Mouse (Mus musculus) heart, embryonic 16.5 days (tissue): ENCODE measurements around the gene Tex44. TPM values are rescaled to one million over a fixed set of nuclear protein-coding genes. Genes with fewer than 3 reads are reported as not detected.

Source experiments
- ATAC-seq: fragments of 200-750 bp; cut with Nextera tagmentation; replicated peaks from 2 replicates; pipeline ENCODE4 v1.8.0; 2017; ENCODE audit warnings: moderate number of reproducible peaks; ENCODE audit not compliant: insufficient read depth, low FRiP score; ENCODE audit errors: extremely low read depth
- H3K27ac ChIP-seq: fragments of 300-500 bp; sonication (generic); 2 replicates; pipeline ENCODE4 v1.5.1; 2014; ENCODE audit warnings: mild to moderate bottlenecking, low read length, control low read depth, moderate library complexity
- H3K27me3 ChIP-seq: fragments of 300-500 bp; sonication (generic); 2 replicates; pipeline ENCODE4 v1.6.1; 2014; ENCODE audit warnings: low read length, mixed read lengths; ENCODE audit not compliant: control insufficient read depth, insufficient read depth
- H3K36me3 ChIP-seq: fragments of 300-500 bp; sonication (generic); 2 replicates; pipeline ENCODE4 v1.6.1; 2014; ENCODE audit not compliant: control insufficient read depth, insufficient read depth
- H3K4me1 ChIP-seq: fragments of 300-500 bp; sonication (generic); 2 replicates; pipeline ENCODE4 v1.6.1; 2014; ENCODE audit warnings: low read length, mixed read lengths; ENCODE audit not compliant: control insufficient read depth, insufficient read depth
- H3K4me2 ChIP-seq: fragments of 300-500 bp; sonication (generic); 2 replicates; pipeline ENCODE4 v1.6.1; 2014; ENCODE audit warnings: low read depth, mild to moderate bottlenecking, control low read depth, low read length
- H3K4me3 ChIP-seq: fragments of 300-500 bp; sonication (generic); 2 replicates; pipeline ENCODE4 v1.5.1; 2014; ENCODE audit warnings: mild to moderate bottlenecking, control low read depth, low read length
- H3K9ac ChIP-seq: fragments of 300-500 bp; sonication (generic); 2 replicates; pipeline ENCODE4 v1.6.1; 2014; ENCODE audit warnings: low read length, control low read depth
- H3K9me3 ChIP-seq: fragments of 300-500 bp; sonication (generic); replicated peaks from 2 replicates; pipeline ENCODE4 v1.6.1; 2016; ENCODE audit warnings: low read length; ENCODE audit not compliant: control insufficient read depth
- WGBS: fragments of 180-500 bp; shearing (Covaris S2); extraction: QIAGEN DNeasy Blood & Tissue Kit; methylation state at CpG from one replicate; pipeline ENCODE4 v1.1.7; 2014; 5-methylcytosine and 5-hydroxymethylcytosine counted together
- polyA plus RNA-seq: library from polyadenylated mRNA; unstranded; fragments of >200 nt; fragmentation: Nextera tagmentation; extraction: Ambion mirVana; gene quantifications from 2 replicates; pipeline ENCODE4 v1.2.1, GENCODE M21; 2015

Gene Tex44
- polyA plus RNA-seq = not detected in 2 replicates

DNA sequence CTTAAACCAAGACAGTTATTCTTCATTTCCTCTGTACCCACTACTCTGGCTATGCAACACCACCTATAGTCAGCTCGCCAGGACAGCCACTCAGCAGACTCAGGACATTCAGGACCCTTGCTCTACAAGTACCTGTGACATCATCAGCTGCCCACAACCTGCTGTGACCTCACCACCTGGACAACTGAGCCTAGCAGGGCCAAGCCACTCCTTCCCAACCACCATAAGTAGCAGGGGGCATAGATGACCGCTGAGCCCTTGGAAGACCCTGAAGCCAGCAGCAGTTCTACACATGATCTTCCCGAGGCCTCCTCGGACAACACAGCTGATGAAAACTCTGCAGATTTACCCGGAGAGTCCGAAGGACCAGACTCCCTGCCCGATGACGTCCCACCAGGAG, at the start of gene Tex44, which contains the start of gene Nmur1:
Gene Tex44 (plus strand): TSS at position 202 of the 400 bp plus-strand sequence.
Gene Nmur1 (minus strand): TSS at position 101 of the 400 bp plus-strand sequence.
- no peak within 1 kb of the TSS for H3K27ac ChIP-seq
- no peaks in the 10 kb centered on the region for H3K27me3 ChIP-seq
- no peaks in the 10 kb centered on the region for H3K36me3 ChIP-seq
- ATAC-seq = no peak
- WGBS = 83% methylated on average over 8 of the region's 8 CpGs
- no peak within 1 kb of the TSS for H3K9ac ChIP-seq
- no peaks in the 10 kb centered on the region for H3K4me1 ChIP-seq
- H3K4me2 ChIP-seq = no peak within 1 kb of the TSS
- no peak within 1 kb of the TSS for H3K4me3 ChIP-seq
- no peaks in the 10 kb centered on the region for H3K9me3 ChIP-seq

DNA sequence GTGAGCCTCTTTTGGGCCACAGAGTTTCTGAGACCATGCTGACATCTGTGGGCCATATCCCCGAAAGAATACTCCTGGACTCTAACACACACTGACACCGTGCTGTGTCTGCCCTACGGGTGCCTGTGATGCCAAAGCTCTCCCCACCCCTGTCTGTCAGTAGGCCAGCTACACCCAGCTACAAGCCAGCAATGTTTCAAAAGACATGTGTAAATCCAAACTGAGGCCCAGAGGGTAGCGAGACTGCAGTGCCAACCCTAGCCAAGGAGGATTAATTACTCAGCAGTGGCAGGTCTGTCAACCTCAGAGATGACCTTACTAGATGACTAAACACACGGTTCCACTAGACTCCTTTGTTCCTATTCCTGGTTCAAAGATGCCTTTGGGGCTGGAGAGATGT, 49.8 kb upstream of the Tex44 start:
- no peak for ATAC-seq
- no peak overlapping the region for H3K27ac ChIP-seq
- no peaks in the 10 kb centered on the region for H3K36me3 ChIP-seq
- H3K4me2 ChIP-seq = no peak overlapping the region
- H3K4me3 ChIP-seq = no peak overlapping the region
- peaks cover 31% of the 10 kb centered on the region for H3K4me1 ChIP-seq
- no peak overlapping the region for H3K9ac ChIP-seq
- no peaks in the 10 kb centered on the region for H3K27me3 ChIP-seq
- no peaks in the 10 kb centered on the region for H3K9me3 ChIP-seq
- 79% methylated on average over 5 of the region's 5 CpGs for WGBS

DNA sequence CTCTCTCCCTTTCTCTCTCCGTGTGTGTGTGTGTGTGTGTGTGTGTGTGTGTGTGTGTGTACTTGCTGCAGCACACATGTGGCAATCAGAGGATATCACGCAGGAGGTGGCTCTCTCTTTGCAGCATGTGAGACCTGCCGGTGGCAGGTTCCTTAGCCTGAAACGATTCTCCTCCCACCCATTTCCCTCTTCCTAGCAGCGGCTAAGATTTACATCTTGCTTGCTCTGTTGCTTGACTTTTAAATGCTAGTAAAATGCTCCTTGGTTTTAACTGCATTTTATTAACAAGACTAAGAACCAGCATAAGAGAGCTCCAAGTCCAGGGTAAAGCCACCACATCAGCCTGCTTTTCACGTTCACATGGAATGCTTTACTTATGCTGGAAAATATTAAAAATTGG, 47.5 kb upstream of the Tex44 start:
- Histone ChIP-seq H3K4me2 (peak overlapping the region; percentile 4; the same call in 1 of the 2 replicates), H3K9me3 (no peaks in the 10 kb centered on the region), H3K4me1 (peaks cover 31% of the 10 kb centered on the region), H3K27ac (peak overlapping the region; percentile 50), H3K36me3 (no peaks in the 10 kb centered on the region), H3K27me3 (no peaks in the 10 kb centered on the region), H3K9ac (no peak overlapping the region; the same call in 1 of the 2 replicates), H3K4me3 (no peak overlapping the region)
- WGBS = 36% methylated on average over 6 of the region's 6 CpGs
- no peak for ATAC-seq

DNA sequence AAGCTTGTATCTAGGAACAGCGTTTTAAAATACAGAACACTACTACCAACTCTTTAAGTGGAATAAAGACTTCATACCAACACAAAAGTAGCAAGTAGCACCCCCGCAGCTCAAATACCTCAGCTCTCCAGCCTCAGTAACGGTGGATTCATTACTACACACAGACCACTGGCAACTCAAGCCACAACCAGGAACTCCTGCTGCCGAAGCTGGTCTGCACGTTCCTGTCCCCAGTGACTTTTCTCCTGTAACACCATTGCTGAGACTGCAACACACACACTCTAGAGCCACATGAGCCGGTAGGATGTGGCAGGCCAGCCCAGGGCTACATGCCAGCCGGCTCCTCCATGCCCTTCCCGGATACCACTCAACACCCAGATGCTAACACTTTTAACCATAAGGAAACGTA, 47.0 kb upstream of the Tex44 start:
- Histone ChIP-seq H3K9me3 (no peaks in the 10 kb centered on the region), H3K4me2 (peak overlapping the region; percentile 4), H3K27ac (peak overlapping the region; percentile 83), H3K4me3 (no peak overlapping the region), H3K9ac (peak overlapping the region; percentile 12), H3K36me3 (no peaks in the 10 kb centered on the region), H3K27me3 (no peaks in the 10 kb centered on the region), H3K4me1 (peaks cover 31% of the 10 kb centered on the region)
- 33% methylated on average over 9 of the region's 9 CpGs for WGBS
- 0 out of 2 replicates have a peak, but pooled peaks have one; percentile 34 for ATAC-seq

DNA sequence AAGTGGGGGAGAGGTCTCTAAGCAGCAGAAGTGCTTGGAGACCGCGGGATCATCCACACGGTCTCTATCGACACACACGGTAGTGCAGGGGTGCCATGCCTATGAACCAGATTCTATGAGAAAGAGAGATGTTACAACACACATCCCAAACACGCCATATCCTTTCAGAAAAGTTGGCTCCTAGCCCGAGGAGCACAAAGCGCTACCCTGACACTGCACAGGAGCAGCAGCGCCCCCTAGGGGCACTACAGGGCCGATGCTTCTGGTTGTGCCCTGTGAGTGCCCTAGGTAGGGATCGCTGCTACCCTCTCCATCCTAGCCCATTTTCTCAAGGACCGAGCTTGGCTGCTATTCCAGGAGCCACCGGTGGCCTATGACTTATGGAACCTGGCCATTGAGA, 45.1 kb upstream of the Tex44 start:
- WGBS = 24% methylated on average over 13 of the region's 13 CpGs
- H3K9ac ChIP-seq = no peak overlapping the region
- no peak overlapping the region for H3K27ac ChIP-seq
- no peaks in the 10 kb centered on the region for H3K27me3 ChIP-seq
- no peaks in the 10 kb centered on the region for H3K36me3 ChIP-seq
- no peaks in the 10 kb centered on the region for H3K9me3 ChIP-seq
- ATAC-seq = no peak
- peaks cover 31% of the 10 kb centered on the region for H3K4me1 ChIP-seq
- H3K4me3 ChIP-seq = peak overlapping the region; percentile 29
- peak overlapping the region; percentile 51 for H3K4me2 ChIP-seq

DNA sequence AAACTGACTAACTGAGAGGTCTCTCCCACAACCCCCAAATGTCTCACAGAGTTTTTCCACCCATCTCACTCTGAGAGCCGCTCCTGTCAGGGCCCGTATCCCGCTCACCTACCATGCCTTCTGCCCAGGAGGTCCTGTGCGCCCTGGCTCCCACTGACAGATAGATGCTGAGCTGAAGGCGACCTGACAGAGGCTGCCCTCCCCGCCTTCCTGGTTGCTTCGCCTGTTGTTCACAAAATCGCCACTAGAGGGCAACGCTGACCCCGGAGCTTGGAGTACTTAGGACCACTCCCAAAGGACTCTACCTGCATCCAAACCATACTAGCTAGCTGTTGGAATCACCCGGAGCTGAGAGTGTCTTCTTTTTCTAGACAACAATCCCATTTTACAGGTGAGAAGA, 36.9 kb upstream of the Tex44 start:
- peak; percentile 47; the same call in 1 of the 2 replicates for ATAC-seq

DNA sequence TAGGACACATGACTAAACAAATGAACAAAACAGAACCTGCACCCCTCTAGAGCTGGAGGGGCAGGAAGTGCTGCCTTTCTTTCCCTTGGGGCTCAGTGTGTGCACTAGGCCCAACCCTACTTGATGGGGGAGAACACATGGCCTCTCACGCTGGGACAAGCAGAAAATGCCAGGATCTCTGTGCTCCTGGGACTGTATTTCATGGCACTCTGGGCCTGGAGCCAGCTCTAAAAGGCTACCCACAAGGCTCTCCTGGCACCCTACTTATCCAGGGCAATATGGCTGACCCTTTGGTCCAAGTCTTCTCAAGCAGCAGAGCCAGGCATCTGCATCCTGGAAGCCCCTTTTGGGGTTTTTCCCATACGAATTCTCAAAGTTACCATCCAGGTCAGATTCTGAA, 34.7 kb upstream of the Tex44 start:
- 72% methylated on average over 2 of the region's 2 CpGs for WGBS
- Histone ChIP-seq H3K27ac (no peak overlapping the region), H3K4me2 (no peak overlapping the region), H3K4me3 (no peak overlapping the region), H3K27me3 (no peaks in the 10 kb centered on the region), H3K4me1 (peaks cover 4% of the 10 kb centered on the region; the same call in 1 of the 2 replicates), H3K9ac (no peak overlapping the region), H3K9me3 (no peaks in the 10 kb centered on the region), H3K36me3 (no peaks in the 10 kb centered on the region)
- ATAC-seq = no peak

More for the DNA sequence above, 36.9 kb upstream of the Tex44 start:
- Histone ChIP-seq H3K4me2 (no peak overlapping the region), H3K27ac (no peak overlapping the region), H3K36me3 (no peaks in the 10 kb centered on the region), H3K9me3 (no peaks in the 10 kb centered on the region), H3K4me3 (no peak overlapping the region), H3K4me1 (peaks cover 4% of the 10 kb centered on the region; the same call in 1 of the 2 replicates), H3K9ac (no peak overlapping the region), H3K27me3 (no peaks in the 10 kb centered on the region)
- 3% methylated on average over 11 of the region's 11 CpGs for WGBS

DNA sequence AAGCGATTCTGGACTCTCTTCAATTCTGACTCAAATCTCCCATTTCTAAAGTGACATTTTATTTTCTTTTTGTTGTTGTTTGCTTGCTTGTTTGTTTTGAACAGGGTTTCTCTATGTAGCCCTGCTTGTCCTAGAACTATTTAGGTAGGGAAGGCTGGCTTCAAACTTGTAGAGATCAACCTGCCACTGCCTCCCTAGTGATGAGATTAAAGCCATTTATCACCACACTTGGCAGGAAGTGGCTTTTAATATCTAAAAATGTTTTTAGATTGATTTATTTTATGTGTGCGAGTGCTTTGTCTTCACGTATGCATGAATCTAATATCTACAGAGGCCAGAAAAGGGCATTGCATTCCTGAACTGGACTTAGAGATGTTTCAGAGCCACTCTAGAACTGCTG, 32.9 kb upstream of the Tex44 start:
- ATAC-seq = no peak
- no peak overlapping the region for H3K9ac ChIP-seq
- 57% methylated on average over 3 of the region's 3 CpGs for WGBS
- no peak overlapping the region for H3K4me2 ChIP-seq
- H3K36me3 ChIP-seq = no peaks in the 10 kb centered on the region
- H3K27ac ChIP-seq = no peak overlapping the region
- peaks cover 4% of the 10 kb centered on the region; the same call in 1 of the 2 replicates for H3K4me1 ChIP-seq
- no peaks in the 10 kb centered on the region for H3K27me3 ChIP-seq
- no peaks in the 10 kb centered on the region for H3K9me3 ChIP-seq
- H3K4me3 ChIP-seq = no peak overlapping the region

DNA sequence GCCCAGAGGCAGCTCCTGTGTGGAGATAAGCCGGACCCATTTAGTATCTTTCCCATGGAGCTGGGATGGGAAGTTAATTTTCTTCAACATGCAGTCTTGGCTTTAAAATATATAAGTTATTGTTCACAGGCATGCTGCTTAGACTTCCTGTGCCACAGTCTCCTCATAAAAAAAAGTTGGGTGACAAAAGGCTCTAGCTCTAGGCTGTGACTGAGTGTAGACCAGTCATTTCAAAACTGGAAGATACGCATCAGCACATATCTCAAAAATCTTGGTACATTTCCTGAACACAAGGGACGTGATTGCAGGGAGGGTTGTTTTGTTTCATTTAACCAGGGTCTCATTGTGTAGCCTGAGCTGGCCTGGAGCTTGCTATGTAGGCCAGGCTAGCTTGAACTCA, 31.9 kb upstream of the Tex44 start:
- H3K27ac ChIP-seq = no peak overlapping the region
- no peak overlapping the region for H3K4me2 ChIP-seq
- no peaks in the 10 kb centered on the region for H3K36me3 ChIP-seq
- peaks cover 4% of the 10 kb centered on the region; the same call in 1 of the 2 replicates for H3K4me1 ChIP-seq
- H3K9me3 ChIP-seq = no peaks in the 10 kb centered on the region
- H3K4me3 ChIP-seq = no peak overlapping the region
- WGBS = 76% methylated on average over 3 of the region's 3 CpGs
- ATAC-seq = no peak
- H3K9ac ChIP-seq = no peak overlapping the region
- no peaks in the 10 kb centered on the region for H3K27me3 ChIP-seq
